8 mouse cellular contexts compared by ENCODE assay signal in the genomic region with DNA sequence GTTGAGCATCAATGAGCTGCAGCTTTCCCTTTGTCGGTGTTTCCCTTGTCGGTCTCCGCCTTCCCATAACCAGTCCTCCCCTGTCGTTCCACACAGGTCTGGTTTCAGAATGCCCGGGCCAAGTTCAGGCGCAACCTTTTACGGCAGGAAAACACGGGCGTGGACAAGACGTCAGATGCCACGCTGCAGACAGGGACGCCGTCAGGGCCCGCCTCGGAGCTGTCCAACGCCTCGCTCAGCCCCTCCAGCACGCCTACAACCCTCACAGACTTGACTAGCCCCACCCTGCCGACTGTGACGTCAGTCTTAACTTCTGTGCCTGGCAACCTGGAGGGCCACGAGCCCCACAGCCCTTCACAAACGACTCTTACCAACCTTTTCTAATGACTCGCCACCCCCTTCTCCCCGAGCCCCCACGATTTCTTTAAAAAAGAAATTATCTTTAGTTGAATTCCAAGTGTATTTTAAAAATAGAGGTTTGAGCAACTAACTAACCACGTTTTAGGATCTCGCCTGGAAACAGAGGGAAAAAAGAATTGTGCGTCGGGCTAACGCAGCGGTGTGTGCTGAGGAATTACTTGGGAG. TPM values are rescaled to one million over a fixed set of nuclear protein-coding genes. Genes with fewer than 3 reads are reported as not detected.
DNase-seq lines count a peak whose midpoint lies in the region; ATAC-seq and TF ChIP-seq lines count a peak whose summit lies in the region.

No protein-coding gene starts in this region.

- H3K27ac ChIP-seq in CH12.LX (ENCODE audit: insufficient read depth, low read depth): no peak overlapping the region
- no peak overlapping the region for H3K27ac ChIP-seq in forebrain, embryonic 11.5 days (ENCODE audit: low read depth, low read length)
- H3K27ac ChIP-seq in liver, embryonic 14.5 days: no peak overlapping the region

- TF ChIP-seq RAD21 in CH12.LX (IDR thresholded peaks at IDR 0.05; ENCODE audit: low read depth, low read length): no peak

- no peaks in the 10 kb centered on the region for H3K9me3 ChIP-seq in CH12.LX (replicated peaks; ENCODE audit: low read length)
- H3K9me3 ChIP-seq in forebrain, embryonic 11.5 days (ENCODE audit: control insufficient read depth, low read length): no peaks in the 10 kb centered on the region
- H3K9me3 ChIP-seq in liver, embryonic 14.5 days (ENCODE audit: control insufficient read depth, low read length): no peaks in the 10 kb centered on the region

- no peaks in the 10 kb centered on the region for H3K27me3 ChIP-seq in CH12.LX (replicated peaks)
- H3K27me3 ChIP-seq in forebrain, embryonic 11.5 days (ENCODE audit: control insufficient read depth, insufficient read depth, low read length): no peaks in the 10 kb centered on the region; the same call in 1 of the 2 replicates
- peaks cover 55% of the 10 kb centered on the region for H3K27me3 ChIP-seq in liver, embryonic 14.5 days (ENCODE audit: control insufficient read depth, insufficient read depth, low read length)

- TF ChIP-seq CTCF in CH12.LX (conservative IDR thresholded peaks at IDR 0.05 in 1 of 2, IDR thresholded peaks at IDR 0.05 in 1 of 2; ENCODE audit: low read depth in 2 of 2, low read length in 2 of 2): no peak
- no peak for TF ChIP-seq CTCF in liver, embryonic 14.5 days (IDR thresholded peaks at IDR 0.05; ENCODE audit: low read depth)

- 36% methylated on average over 31 of the region's 31 CpGs for WGBS in forebrain, embryonic 11.5 days
- 7% methylated on average over 31 of the region's 31 CpGs for WGBS in liver, embryonic 14.5 days (ENCODE audit: insufficient replicate concordance)

- no peak for ATAC-seq in forebrain, embryonic 11.5 days (replicated peaks; ENCODE audit: low FRiP score)
- peak; percentile 84 for ATAC-seq in inflammation-experienced regulatory T-cells, adult 6 months
- ATAC-seq in liver, embryonic 14.5 days (ENCODE audit: insufficient read depth): no peak

- H3K4me3 ChIP-seq in CH12.LX (replicated peaks in 1 of 3; ENCODE audit: low read depth in 2 of 3, low read length in 2 of 3, poor library complexity in 1 of 3): no peak overlapping the region
- H3K4me3 ChIP-seq in forebrain, embryonic 11.5 days (ENCODE audit: low read depth, low read length): no peak overlapping the region
- 0 out of 4 replicates have a peak overlapping the region, but pooled peaks have one; percentile 3 to 14 for H3K4me3 ChIP-seq in liver, embryonic 14.5 days (ENCODE audit: insufficient read depth in 1 of 2, low read depth in 2 of 2, low read length in 2 of 2)

- H3K79me2 ChIP-seq in CH12.LX (replicated peaks; ENCODE audit: control insufficient read depth, extremely low read depth, insufficient read depth, poor library complexity, severe bottlenecking): no peaks in the 10 kb centered on the region

- no peak overlapping the region for H3K9ac ChIP-seq in CH12.LX (ENCODE audit: insufficient read depth, low read depth)
- no peak overlapping the region for H3K9ac ChIP-seq in forebrain, embryonic 11.5 days (ENCODE audit: low read length)
- H3K9ac ChIP-seq in liver, embryonic 14.5 days (replicated peaks): no peak overlapping the region

- in situ Hi-C loops in CH12.LX (cut with MboI; ENCODE audit: low pct_ligation_motif_present, low pct_unique_long_range_greater_than_20kb, low sequenced_read_pairs): no loop called here

- no peak for TF ChIP-seq POLR2A in CH12.LX (IDR thresholded peaks at IDR 0.05; ENCODE audit: low read depth, low read length)

- peaks cover 3 to 13% of the 10 kb centered on the region in 2 experiments for H3K4me1 ChIP-seq in CH12.LX (ENCODE audit: control insufficient read depth in 1 of 2, insufficient read depth in 2 of 2)
- H3K4me1 ChIP-seq in forebrain, embryonic 11.5 days (replicated peaks; ENCODE audit: control insufficient read depth, insufficient read depth, low read length): peaks cover 7% of the 10 kb centered on the region
- no peaks in the 10 kb centered on the region for H3K4me1 ChIP-seq in liver, embryonic 14.5 days (replicated peaks; ENCODE audit: control insufficient read depth in 2 of 2, insufficient read depth in 2 of 2, low read length in 1 of 2)

- dilution Hi-C loops in CH12.LX (cut with MboI; ENCODE audit: extremely low pct_ligation_motif_present, extremely low pct_unique_long_range_greater_than_20kb, low sequenced_read_pairs): no loop called here

- TF ChIP-seq EP300 in CH12.LX (IDR thresholded peaks at IDR 0.05; ENCODE audit: low read length): no peak
- no peak for TF ChIP-seq EP300 in liver, embryonic 14.5 days (IDR thresholded peaks at IDR 0.05; ENCODE audit: low read depth)

- H3K36me3 ChIP-seq in CH12.LX (replicated peaks in 1 of 2; ENCODE audit: control insufficient read depth in 1 of 2, insufficient read depth in 1 of 2, low read length in 1 of 2): no peaks in the 10 kb centered on the region
- H3K36me3 ChIP-seq in forebrain, embryonic 11.5 days (ENCODE audit: control insufficient read depth, insufficient read depth, low read length): peaks cover 12% of the 10 kb centered on the region
- H3K36me3 ChIP-seq in liver, embryonic 14.5 days (replicated peaks; ENCODE audit: control insufficient read depth, insufficient read depth, low read depth): no peaks in the 10 kb centered on the region

- DNase-seq in CH12.LX (ENCODE audit: extremely low read depth) (no peak), R1 (ENCODE audit: low read depth, low spot score) (peak; percentile 89)
- peak; percentile 79 for DNase-seq in forebrain, embryonic 11.5 days (ENCODE audit: low spot score)
- peak; percentile 24 to 42 (median 37) for DNase-seq in liver, embryonic 14.5 days (ENCODE audit: low read depth in 3 of 3, low spot score in 3 of 3)
- peak; percentile 58 for DNase-seq in naive thymus-derived CD4-positive, alpha-beta T cell, adult 2 months (ENCODE audit: low read depth)
- DNase-seq in cerebellum, adult 9-11 months: no peak
- no peak for DNase-seq in urinary bladder, postnatal 10 days (ENCODE audit: low spot score)

- H3K4me2 ChIP-seq in CH12.LX (ENCODE audit: insufficient read depth, low read depth, poor library complexity, severe bottlenecking): peak overlapping the region; percentile 65
- peak overlapping the region; percentile 8; the same call in 1 of the 2 replicates for H3K4me2 ChIP-seq in forebrain, embryonic 11.5 days (ENCODE audit: low read depth, low read length, severe bottlenecking)
- peak overlapping the region; percentile 52 for H3K4me2 ChIP-seq in liver, embryonic 14.5 days (ENCODE audit: low read depth)

TF ChIP-seq in CH12.LX, 34 proteins besides CTCF, POLR2A, EP300 and RAD21:
- TF ChIP-seq UBTF (IDR thresholded peaks at IDR 0.05; ENCODE audit: low read depth, low read length) (no peak), BHLHE40 (IDR thresholded peaks at IDR 0.05; ENCODE audit: low read depth, low read length) (no peak), E2F4 (IDR thresholded peaks at IDR 0.05; ENCODE audit: insufficient replicate concordance, low read depth, low read length) (no peak), TCF12 (IDR thresholded peaks at IDR 0.05; ENCODE audit: low read depth, low read length) (no peak), ELF1 (IDR thresholded peaks at IDR 0.05; ENCODE audit: low read depth, low read length) (no peak), GABPA (IDR thresholded peaks at IDR 0.05; ENCODE audit: insufficient replicate concordance, low read depth, low read length) (no peak), CHD2 (IDR thresholded peaks at IDR 0.05; ENCODE audit: low read length) (no peak), NRF1 (IDR thresholded peaks at IDR 0.05; ENCODE audit: low read depth, low read length) (no peak), ZNF384 (IDR thresholded peaks at IDR 0.05; ENCODE audit: low read depth, low read length) (no peak), HCFC1 (IDR thresholded peaks at IDR 0.05; ENCODE audit: low read depth, low read length) (no peak), MAFK (IDR thresholded peaks at IDR 0.05; ENCODE audit: insufficient replicate concordance, low read length) (no peak), JUN (IDR thresholded peaks at IDR 0.05; ENCODE audit: insufficient read depth, low read depth, low read length) (no peak), KAT2A (IDR thresholded peaks at IDR 0.05; ENCODE audit: insufficient replicate concordance, low read length) (no peak), MXI1 (IDR thresholded peaks at IDR 0.05; ENCODE audit: low read depth, low read length) (no peak; the same call in 1 of the 2 replicates), CHD1 (IDR thresholded peaks at IDR 0.05; ENCODE audit: low read depth, low read length) (no peak), POLR2AphosphoS2 (IDR thresholded peaks at IDR 0.05; ENCODE audit: low read depth, low read length) (no peak), PAX5 (IDR thresholded peaks at IDR 0.05; ENCODE audit: low read length) (no peak), ZC3H11A (IDR thresholded peaks at IDR 0.05; ENCODE audit: low read depth, low read length) (no peak), MYC (IDR thresholded peaks at IDR 0.05; ENCODE audit: low read depth, low read length) (no peak), MAX (IDR thresholded peaks at IDR 0.05; ENCODE audit: low read length) (no peak)

RNA-seq across cellular contexts. Expression of gene Lhx2, which starts 29.8 kb away (rescaled TPM):
- total RNA-seq in CH12.LX (2012; rRNA removed) (0.34 and 0.59 TPM in 2 replicates), CH12.LX (2014; rRNA removed) (0.18 and 0.24 TPM in 2 replicates)
- polyA plus RNA-seq in CH12.LX (2012; ENCODE audit: insufficient read length, low read depth): 0.45 and 0.47 TPM in 2 replicates
- 175 and 195 TPM in 2 replicates for polyA plus RNA-seq in forebrain, embryonic 11.5 days (2014; fragmentation: Nextera tagmentation; extraction: Ambion mirVana)
- polyA plus RNA-seq in inflammation-experienced regulatory T-cells, adult 6 months (2017; shearing (Covaris generic)): under 1 TPM in 1 of 3 experiments, not detected in 2; 0.13 TPM
- polyA plus RNA-seq in liver, embryonic 14.5 days (2012; rRNA removed): 3.0 and 3.8 TPM in 2 replicates
- polyA plus RNA-seq in liver, embryonic 14.5 days (2014; fragmentation: Nextera tagmentation; extraction: Ambion mirVana): 1.4 and 2.5 TPM in 2 replicates

Comparison
In these comparisons a context has a peak if more than half of its experiments do, and no peak if none do; other contexts are left out.
1. DNase-seq: peak in R1 (single experiment), forebrain, embryonic 11.5 days (single experiment), liver, embryonic 14.5 days (3 of 3) and naive thymus-derived CD4-positive, alpha-beta T cell, adult 2 months (single experiment); none in CH12.LX (single experiment), cerebellum, adult 9-11 months (single experiment) and urinary bladder, postnatal 10 days (single experiment).
2. H3K4me2 ChIP-seq: peak in every context shown above with its lines; median percentile 65 in CH12.LX; 52 in liver, embryonic 14.5 days; 8 in forebrain, embryonic 11.5 days.
3. H3K4me3 ChIP-seq: peak in liver, embryonic 14.5 days (2 of 2); none in CH12.LX (0 of 3) and forebrain, embryonic 11.5 days (single experiment).
4. RNA of gene Lhx2, which starts 29.8 kb away (polyA plus RNA-seq): 175 to 195 TPM in forebrain, embryonic 11.5 days; 1.4 to 3.8 TPM in liver, embryonic 14.5 days, 0.45 to 0.47 TPM in CH12.LX and 0.13 TPM in inflammation-experienced regulatory T-cells, adult 6 months; every median in the first group is over 10 times any median in the second.